ENCODE assay signal across 30 mouse cellular contexts in genomic region chr7:90085713-90086112, GRCm38 (mm10). TPM values are rescaled to one million over a fixed set of nuclear protein-coding genes. Genes with fewer than 3 reads are reported as not detected.
DNase-seq lines count a peak whose midpoint lies in the region; ATAC-seq and TF ChIP-seq lines count a peak whose summit lies in the region.
"Had no signal": no experiment of that assay in that cellular context is flagged by ENCODE, and none has a peak within 500 bp of the region (broad histone marks: within the 10 kb centered on the region; RNA-seq: fewer than 3 reads in every experiment).

No protein-coding gene starts in this region.

- no peak overlapping the region for H3K4me3 ChIP-seq in kidney, adult 2 months (ENCODE audit: insufficient read depth, low read depth, low read length)
- no peak overlapping the region for H3K4me3 ChIP-seq in liver, embryonic 15.5 days (replicated peaks)
- no peak overlapping the region for H3K4me3 ChIP-seq in embryonic facial prominence, embryonic 15.5 days (replicated peaks)
- no peak overlapping the region for H3K4me3 ChIP-seq in midbrain, postnatal 0 days (ENCODE audit: low read depth, low read length)
- H3K4me3 ChIP-seq: embryonic facial prominence, embryonic 13.5 days; hindbrain, embryonic 12.5 days; intestine, embryonic 15.5 days; limb, embryonic 13.5 days; megakaryocyte, embryonic 14.5 days; midbrain, embryonic 12.5 days; neural tube, embryonic 13.5 days had no signal

- TF ChIP-seq POLR2A in kidney, adult 2 months (IDR thresholded peaks at IDR 0.05; ENCODE audit: low read depth, low read length) = no peak

- no peak for TF ChIP-seq CTCF in kidney, adult 2 months (conservative IDR thresholded peaks at IDR 0.05; ENCODE audit: insufficient read depth, insufficient read length, low read depth, low read length)
- no peak for TF ChIP-seq CTCF in midbrain, postnatal 0 days (IDR thresholded peaks at IDR 0.05)

- 27% methylated on average over 1 of the region's 1 CpGs for WGBS in kidney, adult 2 months
- 47% methylated on average over 1 of the region's 1 CpGs for WGBS in liver, embryonic 15.5 days (ENCODE audit: insufficient replicate concordance)
- WGBS in embryonic facial prominence, embryonic 15.5 days = 36% methylated on average over 1 of the region's 1 CpGs
- WGBS in midbrain, postnatal 0 days = 56% methylated on average over 1 of the region's 1 CpGs

- no peaks in the 10 kb centered on the region for H3K36me3 ChIP-seq in kidney, adult 2 months (ENCODE audit: control insufficient read depth, insufficient read depth, low read length)
- H3K36me3 ChIP-seq in liver, embryonic 15.5 days (replicated peaks) = no peaks in the 10 kb centered on the region
- no peaks in the 10 kb centered on the region for H3K36me3 ChIP-seq in embryonic facial prominence, embryonic 15.5 days
- H3K36me3 ChIP-seq in midbrain, postnatal 0 days (ENCODE audit: insufficient read depth, low read length) = no peaks in the 10 kb centered on the region
- H3K36me3 ChIP-seq: embryonic facial prominence, embryonic 13.5 days; hindbrain, embryonic 12.5 days; intestine, embryonic 15.5 days; limb, embryonic 13.5 days; midbrain, embryonic 12.5 days; neural tube, embryonic 13.5 days had no signal

- peak; percentile 11 for DNase-seq in kidney, adult 2 months
- no peak for DNase-seq in kidney, postnatal 36 days
- no peak for DNase-seq in liver
- peak; percentile 58 for DNase-seq in Muller cell, postnatal 12 days (ENCODE audit: inconsistent ontology term)
- DNase-seq in MN1 (ENCODE audit: low spot score) = no peak
- DNase-seq in midbrain, postnatal 0 days (ENCODE audit: low spot score) = no peak
- DNase-seq: adrenal gland, postnatal 10 days; cerebellum, adult 11-12 months; cerebellum, adult 9-11 months; embryo, embryonic 11 days; gastrocnemius, postnatal 36 days; heart, adult 18-20 months; heart, postnatal 36 days; kidney, adult 9 months; kidney, postnatal 14 days; lung, postnatal 36 days; thymus, adult 18-20 months; thymus, postnatal 25 days had no signal

- no peaks in the 10 kb centered on the region for H3K27me3 ChIP-seq in kidney, adult 2 months (replicated peaks; ENCODE audit: control insufficient read depth, insufficient read depth, low read length)
- no peaks in the 10 kb centered on the region for H3K27me3 ChIP-seq in liver, embryonic 15.5 days
- H3K27me3 ChIP-seq in embryonic facial prominence, embryonic 15.5 days = no peaks in the 10 kb centered on the region
- H3K27me3 ChIP-seq in midbrain, postnatal 0 days (ENCODE audit: insufficient read depth, low read length) = no peaks in the 10 kb centered on the region
- H3K27me3 ChIP-seq: embryonic facial prominence, embryonic 13.5 days; hindbrain, embryonic 12.5 days; intestine, embryonic 15.5 days; limb, embryonic 13.5 days; midbrain, embryonic 12.5 days; neural tube, embryonic 13.5 days had no signal

- peaks cover 11% of the 10 kb centered on the region; the same call in 1 of the 2 replicates for H3K4me1 ChIP-seq in kidney, adult 2 months (ENCODE audit: control insufficient read depth, insufficient read depth, low read length)
- peaks cover 43% of the 10 kb centered on the region for H3K4me1 ChIP-seq in liver, embryonic 15.5 days (replicated peaks)
- no peaks in the 10 kb centered on the region; the same call in 1 of the 2 replicates for H3K4me1 ChIP-seq in embryonic facial prominence, embryonic 15.5 days
- no peaks in the 10 kb centered on the region for H3K4me1 ChIP-seq in midbrain, postnatal 0 days (ENCODE audit: insufficient read depth, low read length)
- H3K4me1 ChIP-seq: hindbrain, embryonic 12.5 days; megakaryocyte, embryonic 14.5 days; midbrain, embryonic 12.5 days; neural tube, embryonic 13.5 days had no signal

- H3K9me3 ChIP-seq in liver, embryonic 15.5 days (replicated peaks) = no peaks in the 10 kb centered on the region
- no peaks in the 10 kb centered on the region for H3K9me3 ChIP-seq in embryonic facial prominence, embryonic 15.5 days (replicated peaks)
- H3K9me3 ChIP-seq in midbrain, postnatal 0 days (ENCODE audit: low read length) = no peaks in the 10 kb centered on the region
- H3K9me3 ChIP-seq: embryonic facial prominence, embryonic 13.5 days; hindbrain, embryonic 12.5 days; intestine, embryonic 15.5 days; limb, embryonic 13.5 days; midbrain, embryonic 12.5 days; neural tube, embryonic 13.5 days had no signal

- no peak overlapping the region for H3K9ac ChIP-seq in liver, embryonic 15.5 days
- no peak overlapping the region for H3K9ac ChIP-seq in embryonic facial prominence, embryonic 15.5 days
- H3K9ac ChIP-seq in midbrain, postnatal 0 days (replicated peaks; ENCODE audit: low read length, poor library complexity, severe bottlenecking) = no peak overlapping the region
- H3K9ac ChIP-seq: embryonic facial prominence, embryonic 13.5 days; hindbrain, embryonic 12.5 days; intestine, embryonic 15.5 days; limb, embryonic 13.5 days; midbrain, embryonic 12.5 days; neural tube, embryonic 13.5 days had no signal

- H3K4me2 ChIP-seq in liver, embryonic 15.5 days = no peak overlapping the region
- no peak overlapping the region for H3K4me2 ChIP-seq in embryonic facial prominence, embryonic 15.5 days (replicated peaks)
- no peak overlapping the region for H3K4me2 ChIP-seq in midbrain, postnatal 0 days (ENCODE audit: low read depth, low read length, poor library complexity, severe bottlenecking)
- H3K4me2 ChIP-seq: embryonic facial prominence, embryonic 13.5 days; heart, embryonic 11.5 days; hindbrain, embryonic 12.5 days; intestine, embryonic 15.5 days; limb, embryonic 13.5 days; midbrain, embryonic 12.5 days; neural tube, embryonic 13.5 days had no signal

- peak overlapping the region; percentile 39; the same call in 1 of the 2 replicates for H3K27ac ChIP-seq in kidney, adult 2 months (ENCODE audit: insufficient read depth, low read depth, low read length)
- H3K27ac ChIP-seq in liver, embryonic 15.5 days (replicated peaks) = peak overlapping the region; percentile 16; the same call in 1 of the 2 replicates
- 0 out of 2 replicates have a peak overlapping the region, but pooled peaks have one; percentile 7 for H3K27ac ChIP-seq in embryonic facial prominence, embryonic 15.5 days (replicated peaks)
- H3K27ac ChIP-seq in midbrain, postnatal 0 days (ENCODE audit: low read depth, low read length) = no peak overlapping the region
- H3K27ac ChIP-seq: hindbrain, embryonic 12.5 days; hindbrain, postnatal 0 days; intestine, embryonic 15.5 days; midbrain, embryonic 12.5 days; neural tube, embryonic 13.5 days had no signal

- ATAC-seq in liver, embryonic 15.5 days (ENCODE audit: insufficient read depth) = no peak
- ATAC-seq in embryonic facial prominence, embryonic 15.5 days (ENCODE audit: insufficient number of reproducible peaks, low FRiP score, low TSS enrichment, low read depth) = no peak
- ATAC-seq in midbrain, postnatal 0 days (ENCODE audit: low FRiP score) = no peak
- ATAC-seq: forebrain, embryonic 14.5 days; hindbrain, postnatal 0 days; intestine, embryonic 15.5 days had no signal

RNA-seq across cellular contexts. Expression of gene Picalm, which starts 44.3 kb away (rescaled TPM):
- 89.4 and 99.3 TPM in 2 replicates for polyA plus RNA-seq in kidney, adult 2 months (2012; rRNA removed)
- polyA plus RNA-seq in liver, embryonic 15.5 days (2015; fragmentation: Nextera tagmentation; extraction: Ambion mirVana) = 44.8 and 45.1 TPM in 2 replicates
- 41.8 and 44.7 TPM in 2 replicates for polyA plus RNA-seq in embryonic facial prominence, embryonic 15.5 days (2015; fragmentation: Nextera tagmentation; extraction: Ambion mirVana)
- 173 and 215 TPM in 2 replicates for total RNA-seq in midbrain, postnatal 0 days (2014; rRNA removed)
- 20.2 and 24.8 TPM in 2 replicates for polyA plus RNA-seq in midbrain, postnatal 0 days (2015; fragmentation: Nextera tagmentation; extraction: Ambion mirVana)

Comparison
In these comparisons a context has a peak if more than half of its experiments do, and no peak if none do; other contexts are left out.
1. DNase-seq: peak in kidney, adult 2 months (single experiment) and Muller cell, postnatal 12 days (single experiment); none in kidney, postnatal 36 days (0 of 2), liver (single experiment), MN1 (single experiment) and midbrain, postnatal 0 days (single experiment).